Mouse (Mus musculus): ENCODE measurements around the gene Fer. TPM values are rescaled to one million over a fixed set of nuclear protein-coding genes. Genes with fewer than 3 reads are reported as not detected.

The Fer gene
- total and polyA plus RNA-seq, 2 experiments from 2014 or later: 14.3 to 24.8 TPM

DNA sequence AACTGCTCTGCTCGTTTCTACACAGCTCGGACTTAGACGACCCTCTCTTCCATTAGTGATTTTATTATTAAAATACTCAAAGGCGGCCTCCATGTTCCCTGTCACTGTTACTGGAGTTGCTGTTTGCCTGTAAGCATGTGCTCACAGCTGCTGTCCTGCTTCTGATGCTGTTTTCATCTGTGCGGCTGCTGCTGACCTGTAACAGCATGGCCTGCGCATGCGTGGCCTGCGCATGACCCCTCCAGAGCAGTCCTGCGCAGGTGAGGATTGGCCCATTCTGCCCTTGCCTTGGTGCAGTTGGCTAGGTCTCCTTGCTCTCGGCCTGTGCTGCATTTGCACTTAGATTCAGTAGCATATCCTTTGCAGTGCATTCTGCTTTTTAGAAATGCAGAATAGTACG, 259.7 kb downstream of the Fer start:
- no peaks in the 10 kb centered on the region for H3K27me3 ChIP-seq (ENCODE audit: insufficient read depth, low read length)
- 90% methylated on average over 11 of the region's 11 CpGs for WGBS
- no peak overlapping the region for H3K4me2 ChIP-seq (ENCODE audit: low read depth, low read length)
- no peaks in the 10 kb centered on the region for H3K9me3 ChIP-seq (ENCODE audit: low read length)
- ATAC-seq (no peak), DNase-seq (ENCODE audit: low spot score) (no peak)
- H3K4me1 ChIP-seq (ENCODE audit: insufficient read depth, low read length): no peaks in the 10 kb centered on the region
- no peak overlapping the region for H3K4me3 ChIP-seq (ENCODE audit: low read length)
- H3K36me3 ChIP-seq (ENCODE audit: insufficient read depth, low read length): no peaks in the 10 kb centered on the region
- no peak overlapping the region for H3K9ac ChIP-seq (replicated peaks; ENCODE audit: low read length)
- no peak overlapping the region for H3K27ac ChIP-seq
- TF ChIP-seq CTCF (IDR thresholded peaks at IDR 0.05; ENCODE audit: low read depth): no peak

DNA sequence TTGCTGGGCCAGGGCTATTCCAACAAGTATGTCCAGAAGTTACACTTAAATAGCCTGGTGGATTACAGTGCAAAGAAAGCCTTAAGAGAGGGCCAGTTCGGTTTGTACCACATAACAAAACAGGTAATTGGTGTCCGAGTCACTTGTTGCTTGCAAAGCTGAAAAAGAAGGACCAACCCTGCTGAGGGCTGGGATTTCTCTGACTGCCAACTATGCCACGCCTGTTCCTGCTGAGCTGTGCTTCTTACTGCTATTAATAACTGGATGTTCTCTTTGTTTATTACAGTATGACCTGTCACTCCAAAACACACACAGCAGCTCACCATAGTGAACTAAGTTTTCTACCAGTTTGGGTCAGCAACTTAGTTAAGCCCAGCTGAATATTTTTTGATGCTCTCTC, 260.9 kb downstream of the Fer start:
- no peaks in the 10 kb centered on the region for H3K9me3 ChIP-seq (ENCODE audit: low read length)
- no peak overlapping the region for H3K4me3 ChIP-seq (ENCODE audit: low read length)
- H3K36me3 ChIP-seq (ENCODE audit: insufficient read depth, low read length): no peaks in the 10 kb centered on the region
- no peak overlapping the region for H3K27ac ChIP-seq
- no peak overlapping the region for H3K4me2 ChIP-seq (ENCODE audit: low read depth, low read length)
- DNase-seq (ENCODE audit: low spot score) (no peak), ATAC-seq (no peak)
- no peak overlapping the region for H3K9ac ChIP-seq (replicated peaks; ENCODE audit: low read length)
- H3K4me1 ChIP-seq (ENCODE audit: insufficient read depth, low read length): no peaks in the 10 kb centered on the region
- 49% methylated on average over 3 of the region's 3 CpGs for WGBS
- TF ChIP-seq CTCF (IDR thresholded peaks at IDR 0.05; ENCODE audit: low read depth): no peak
- H3K27me3 ChIP-seq (ENCODE audit: insufficient read depth, low read length): no peaks in the 10 kb centered on the region

DNA sequence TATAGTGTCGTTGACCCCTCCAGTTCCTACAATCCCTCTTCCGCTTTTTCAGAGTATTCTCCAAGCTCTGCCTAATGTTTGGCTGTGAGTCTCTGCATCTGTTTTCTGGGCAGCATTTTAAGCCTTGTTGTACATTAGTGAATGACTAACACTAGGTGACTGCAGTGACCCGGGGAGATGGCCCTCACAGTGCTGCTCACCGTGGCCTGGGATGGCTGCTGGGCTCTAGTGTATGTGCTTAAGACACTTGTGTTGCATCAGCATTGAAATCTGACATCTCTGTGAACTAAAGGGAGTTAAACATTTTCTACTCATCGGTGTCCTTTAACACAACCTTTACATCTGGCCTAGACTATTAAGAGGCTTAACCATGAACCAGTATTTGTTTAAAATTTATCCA, 264.0 kb downstream of the Fer start:
- Histone ChIP-seq H3K4me2 (ENCODE audit: low read depth, low read length) (no peak overlapping the region), H3K9me3 (ENCODE audit: low read length) (no peaks in the 10 kb centered on the region), H3K27ac (no peak overlapping the region), H3K9ac (replicated peaks; ENCODE audit: low read length) (no peak overlapping the region), H3K4me3 (ENCODE audit: low read length) (no peak overlapping the region), H3K4me1 (ENCODE audit: insufficient read depth, low read length) (0 out of 2 replicates have a peak, but pooled peaks cover 4% of the 10 kb centered on the region), H3K36me3 (ENCODE audit: insufficient read depth, low read length) (no peaks in the 10 kb centered on the region), H3K27me3 (ENCODE audit: insufficient read depth, low read length) (no peaks in the 10 kb centered on the region)
- ATAC-seq (no peak), DNase-seq (ENCODE audit: low spot score) (no peak)
- no peak for TF ChIP-seq CTCF (IDR thresholded peaks at IDR 0.05; ENCODE audit: low read depth)
- WGBS: 91% methylated on average over 5 of the region's 5 CpGs

DNA sequence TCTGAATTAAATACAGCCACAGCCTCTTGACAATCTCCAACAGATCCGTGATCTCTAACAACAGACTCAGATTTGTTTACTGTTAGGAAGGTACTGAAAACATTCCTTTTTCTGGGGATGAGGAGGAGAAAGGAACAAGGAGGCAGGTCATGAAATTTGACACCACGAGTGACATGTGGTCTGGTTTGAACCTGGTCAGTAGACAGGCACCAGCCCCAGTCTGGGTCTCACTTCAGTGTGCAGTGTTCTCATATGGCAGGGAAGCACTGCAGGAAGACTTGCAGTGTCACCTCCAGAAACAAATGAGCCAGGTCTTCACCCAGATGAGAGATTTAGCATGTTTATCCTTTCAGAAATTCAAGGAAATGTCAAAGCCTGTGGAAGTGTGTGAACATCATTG, 266.9 kb downstream of the Fer start:
- no peak for ATAC-seq
- no peaks in the 10 kb centered on the region for H3K9me3 ChIP-seq (ENCODE audit: low read length)
- DNase-seq (ENCODE audit: low spot score): no peak
- H3K27me3 ChIP-seq (ENCODE audit: insufficient read depth, low read length): no peaks in the 10 kb centered on the region
- H3K27ac ChIP-seq: peak overlapping the region; percentile 29; the same call in 1 of the 2 replicates
- no peak overlapping the region for H3K4me3 ChIP-seq (ENCODE audit: low read length)
- H3K9ac ChIP-seq (replicated peaks; ENCODE audit: low read length): no peak overlapping the region
- no peaks in the 10 kb centered on the region for H3K36me3 ChIP-seq (ENCODE audit: insufficient read depth, low read length)
- H3K4me2 ChIP-seq (ENCODE audit: low read depth, low read length): no peak overlapping the region
- WGBS: 69% methylated on average over 2 of the region's 2 CpGs
- TF ChIP-seq CTCF (IDR thresholded peaks at IDR 0.05; ENCODE audit: low read depth): no peak
- H3K4me1 ChIP-seq (ENCODE audit: insufficient read depth, low read length): 0 out of 2 replicates have a peak, but pooled peaks cover 4% of the 10 kb centered on the region

DNA sequence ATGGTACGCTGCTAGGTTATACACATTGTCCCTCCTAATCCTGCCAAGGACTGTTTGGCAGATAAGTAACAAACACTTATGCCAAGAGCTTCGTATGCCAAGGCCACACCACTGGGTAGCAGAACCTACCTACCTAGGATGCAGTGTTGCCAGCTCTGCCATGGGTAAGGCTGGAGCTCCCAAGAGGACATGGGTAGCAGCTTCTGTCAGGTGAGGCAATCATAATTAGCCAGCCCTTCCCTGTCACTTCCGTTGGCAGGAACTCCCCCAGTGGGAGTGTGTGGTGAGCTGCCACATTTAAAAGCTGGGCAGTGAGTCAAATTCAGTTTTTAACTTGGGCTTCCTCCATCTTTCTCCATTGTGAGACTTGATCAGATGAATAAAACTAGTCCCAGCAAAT, 267.5 kb downstream of the Fer start:
- 32% methylated on average over 3 of the region's 3 CpGs for WGBS
- H3K4me2 ChIP-seq (ENCODE audit: low read depth, low read length): no peak overlapping the region
- H3K27me3 ChIP-seq (ENCODE audit: insufficient read depth, low read length): no peaks in the 10 kb centered on the region
- no peak overlapping the region for H3K4me3 ChIP-seq (ENCODE audit: low read length)
- H3K27ac ChIP-seq: no peak overlapping the region
- no peak overlapping the region for H3K9ac ChIP-seq (replicated peaks; ENCODE audit: low read length)
- no peak for TF ChIP-seq CTCF (IDR thresholded peaks at IDR 0.05; ENCODE audit: low read depth)
- H3K4me1 ChIP-seq (ENCODE audit: insufficient read depth, low read length): 0 out of 2 replicates have a peak, but pooled peaks cover 4% of the 10 kb centered on the region
- ATAC-seq (peak; percentile 86), DNase-seq (ENCODE audit: low spot score) (peak; percentile 81)
- no peaks in the 10 kb centered on the region for H3K36me3 ChIP-seq (ENCODE audit: insufficient read depth, low read length)
- H3K9me3 ChIP-seq (ENCODE audit: low read length): no peaks in the 10 kb centered on the region

DNA sequence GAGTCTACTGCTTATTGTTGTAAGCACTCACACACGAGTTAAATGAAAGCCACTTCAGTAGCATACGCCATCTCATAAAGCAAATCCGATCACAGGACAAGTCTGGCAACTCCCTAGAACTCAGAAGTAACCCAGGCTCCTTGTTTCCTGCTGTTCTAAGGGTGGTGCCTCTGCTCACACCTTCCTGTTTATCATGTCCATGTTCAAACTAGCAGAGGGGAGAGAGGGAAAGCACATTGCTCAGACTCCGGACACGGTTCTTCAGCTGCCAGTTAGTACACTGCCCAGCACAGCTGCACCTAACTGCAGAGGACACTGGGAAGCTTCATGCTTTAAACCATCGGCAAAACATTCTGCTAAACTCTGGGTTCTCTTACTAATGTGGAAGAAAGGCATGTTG, 269.3 kb downstream of the Fer start:
- no peak for DNase-seq (ENCODE audit: low spot score)
- WGBS: 80% methylated on average over 6 of the region's 6 CpGs
- Histone ChIP-seq H3K4me1 (ENCODE audit: insufficient read depth, low read length) (0 out of 2 replicates have a peak, but pooled peaks cover 4% of the 10 kb centered on the region), H3K27ac (no peak overlapping the region), H3K36me3 (ENCODE audit: insufficient read depth, low read length) (no peaks in the 10 kb centered on the region), H3K27me3 (ENCODE audit: insufficient read depth, low read length) (no peaks in the 10 kb centered on the region), H3K4me3 (ENCODE audit: low read length) (no peak overlapping the region), H3K4me2 (ENCODE audit: low read depth, low read length) (no peak overlapping the region), H3K9me3 (ENCODE audit: low read length) (no peaks in the 10 kb centered on the region), H3K9ac (replicated peaks; ENCODE audit: low read length) (no peak overlapping the region)
- no peak for ATAC-seq
- TF ChIP-seq CTCF (IDR thresholded peaks at IDR 0.05; ENCODE audit: low read depth): no peak

DNA sequence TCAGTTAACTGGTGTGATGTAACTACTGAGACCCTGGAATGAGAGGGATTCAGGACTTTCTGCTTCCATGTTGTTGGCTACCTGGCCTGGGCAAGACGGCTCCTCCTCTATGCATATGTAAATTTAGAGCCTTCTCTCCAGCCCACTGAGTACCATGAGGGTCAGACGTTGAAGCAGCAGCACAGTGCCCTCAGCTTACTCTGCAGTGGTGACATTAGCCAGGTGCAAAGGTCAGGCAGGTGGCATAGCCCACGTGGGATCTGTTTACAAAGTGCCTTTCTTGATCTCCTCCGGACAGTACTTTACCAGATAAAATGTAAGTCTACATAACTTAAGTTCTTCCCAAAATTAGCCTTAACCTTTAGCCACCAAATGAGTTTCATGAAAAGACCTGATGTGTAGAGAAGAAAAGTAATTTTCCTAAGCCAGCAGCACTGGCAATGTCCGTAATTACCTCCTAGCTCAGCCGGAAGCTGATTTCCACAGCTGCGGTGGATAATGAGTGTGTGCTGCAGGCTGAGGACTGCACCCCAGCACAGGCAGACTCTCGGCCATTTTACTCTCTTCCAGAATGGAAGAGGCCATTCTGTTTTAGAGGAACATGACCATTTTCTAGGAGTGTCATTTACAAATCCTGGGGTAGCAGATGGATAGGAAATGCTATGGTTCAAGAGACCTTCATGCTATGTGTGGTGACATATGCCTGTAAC, 273.2 kb downstream of the Fer start:
- Histone ChIP-seq H3K4me3 (ENCODE audit: low read length) (no peak overlapping the region), H3K4me2 (ENCODE audit: low read depth, low read length) (no peak overlapping the region), H3K4me1 (ENCODE audit: insufficient read depth, low read length) (peaks cover 9% of the 10 kb centered on the region), H3K9me3 (ENCODE audit: low read length) (no peaks in the 10 kb centered on the region), H3K36me3 (ENCODE audit: insufficient read depth, low read length) (peaks cover 8% of the 10 kb centered on the region; the same call in 1 of the 2 replicates), H3K27me3 (ENCODE audit: insufficient read depth, low read length) (no peaks in the 10 kb centered on the region), H3K9ac (replicated peaks; ENCODE audit: low read length) (no peak overlapping the region), H3K27ac (no peak overlapping the region)
- WGBS: 63% methylated on average over 8 of the region's 8 CpGs
- ATAC-seq (no peak), DNase-seq (ENCODE audit: low spot score) (peak; percentile 33)
- no peak for TF ChIP-seq CTCF (IDR thresholded peaks at IDR 0.05; ENCODE audit: low read depth)
